In genomic region chr1:34750061-34751054, GRCm38 (mm10) we compare ENCODE assay signal across 8 mouse cellular contexts.
DNase-seq lines count a peak whose midpoint lies in the region; ATAC-seq and TF ChIP-seq lines count a peak whose summit lies in the region.

No protein-coding gene starts in this region.

- no peaks in the 10 kb centered on the region for H3K9me3 ChIP-seq in lung, embryonic 15.5 days
- no peaks in the 10 kb centered on the region for H3K9me3 ChIP-seq in forebrain, embryonic 14.5 days (replicated peaks; ENCODE audit: control insufficient read depth, low read length)
- H3K9me3 ChIP-seq in limb, embryonic 12.5 days, result no peaks in the 10 kb centered on the region

- peak; percentile 41; the same call in 1 of the 2 replicates for ATAC-seq in lung, embryonic 15.5 days (ENCODE audit: borderline replicate concordance, extremely low read depth, low FRiP score, low TSS enrichment)
- ATAC-seq in forebrain, embryonic 14.5 days, result peak; percentile 72
- no peak for ATAC-seq in limb, embryonic 12.5 days (ENCODE audit: insufficient number of reproducible peaks, insufficient read depth, low FRiP score, low TSS enrichment, low read depth)

- peak overlapping the region; percentile 93 for H3K4me2 ChIP-seq in lung, embryonic 15.5 days
- peak overlapping the region; percentile 97 for H3K4me2 ChIP-seq in forebrain, embryonic 14.5 days (ENCODE audit: low read length)
- H3K4me2 ChIP-seq in limb, embryonic 12.5 days, result peak overlapping the region; percentile 99

- no peak overlapping the region for H3K27ac ChIP-seq in lung, embryonic 15.5 days
- H3K27ac ChIP-seq in cerebellum, adult 2 months (ENCODE audit: insufficient read depth, low read length), result peak overlapping the region; percentile 86
- H3K27ac ChIP-seq in forebrain, embryonic 14.5 days (ENCODE audit: low read depth, low read length), result no peak overlapping the region
- no peak overlapping the region for H3K27ac ChIP-seq in limb, embryonic 12.5 days

- TF ChIP-seq CTCF in cerebellum, adult 2 months (IDR thresholded peaks at IDR 0.05; ENCODE audit: borderline replicate concordance, insufficient read depth, low read depth, low read length), result no peak

- H3K36me3 ChIP-seq in lung, embryonic 15.5 days, result no peaks in the 10 kb centered on the region
- no peaks in the 10 kb centered on the region for H3K36me3 ChIP-seq in forebrain, embryonic 14.5 days (ENCODE audit: control insufficient read depth, insufficient read depth, low read length)
- no peaks in the 10 kb centered on the region for H3K36me3 ChIP-seq in limb, embryonic 12.5 days

- DNase-seq in lung, adult 18-20 months, result no peak
- DNase-seq in cerebellum, adult 2 months, result peak; percentile 70 to 77
- DNase-seq in forebrain, embryonic 14.5 days (ENCODE audit: low spot score), result peak; percentile 49
- peak; percentile 61 for DNase-seq in retina, postnatal 1 day
- no peak for DNase-seq in urinary bladder, adult 2 months (ENCODE audit: low spot score)
- DNase-seq in c-Kit-positive CD71-positive TER-119-positive erythroid progenitor cells, embryonic 14.5 days (ENCODE audit: low spot score), result no peak

- H3K4me3 ChIP-seq in lung, embryonic 15.5 days, result peak overlapping the region; percentile 60
- peak overlapping the region; percentile 59 for H3K4me3 ChIP-seq in cerebellum, adult 2 months (replicated peaks; ENCODE audit: insufficient read depth, low read depth, low read length)
- peak overlapping the region; percentile 67 for H3K4me3 ChIP-seq in forebrain, embryonic 14.5 days (ENCODE audit: low read depth, low read length)
- peak overlapping the region; percentile 74 for H3K4me3 ChIP-seq in limb, embryonic 12.5 days (replicated peaks)

- under 1% methylated on average over 97 of the region's 108 CpGs for WGBS in lung, embryonic 15.5 days
- under 1% methylated on average over 100 of the region's 108 CpGs for WGBS in cerebellum, adult 2 months
- 1% methylated on average over 85 of the region's 108 CpGs for WGBS in forebrain, embryonic 14.5 days
- under 1% methylated on average over 100 of the region's 108 CpGs for WGBS in limb, embryonic 12.5 days

- TF ChIP-seq POLR2A in cerebellum, adult 2 months (IDR thresholded peaks at IDR 0.05; ENCODE audit: borderline replicate concordance, insufficient read depth, low read length), result peak; percentile 57; the same call in 1 of the 2 replicates

- H3K4me1 ChIP-seq in lung, embryonic 15.5 days, result peaks cover 11% of the 10 kb centered on the region
- H3K4me1 ChIP-seq in cerebellum, adult 2 months (ENCODE audit: control insufficient read depth, insufficient read depth, low read length), result peaks cover 21% of the 10 kb centered on the region; the same call in 1 of the 2 replicates
- 0 out of 2 replicates have a peak, but pooled peaks cover 11% of the 10 kb centered on the region for H3K4me1 ChIP-seq in forebrain, embryonic 14.5 days (ENCODE audit: control insufficient read depth, insufficient read depth, low read length)
- peaks cover 22% of the 10 kb centered on the region for H3K4me1 ChIP-seq in limb, embryonic 12.5 days (replicated peaks)

- H3K9ac ChIP-seq in lung, embryonic 15.5 days, result peak overlapping the region; percentile 49
- H3K9ac ChIP-seq in forebrain, embryonic 14.5 days (ENCODE audit: low read length), result peak overlapping the region; percentile 71
- H3K9ac ChIP-seq in limb, embryonic 12.5 days (replicated peaks), result peak overlapping the region; percentile 65

- peaks cover 53% of the 10 kb centered on the region for H3K27me3 ChIP-seq in lung, embryonic 15.5 days
- H3K27me3 ChIP-seq in cerebellum, adult 2 months (ENCODE audit: control insufficient read depth, insufficient read depth, low read length), result no peaks in the 10 kb centered on the region
- H3K27me3 ChIP-seq in forebrain, embryonic 14.5 days (replicated peaks; ENCODE audit: control insufficient read depth, insufficient read depth, low read length), result peaks cover 15% of the 10 kb centered on the region
- peaks cover 83% of the 10 kb centered on the region for H3K27me3 ChIP-seq in limb, embryonic 12.5 days

Comparison
In these comparisons a context has a peak if more than half of its experiments do, and no peak if none do; other contexts are left out.
1. DNase-seq: peak in cerebellum, adult 2 months (2 of 2), forebrain, embryonic 14.5 days (single experiment) and retina, postnatal 1 day (single experiment); none in lung, adult 18-20 months (0 of 2), urinary bladder, adult 2 months (single experiment) and c-Kit-positive CD71-positive TER-119-positive erythroid progenitor cells, embryonic 14.5 days (single experiment).
2. Peak in every context shown above with its lines, with median percentiles within 50 percentile points of each other: H3K4me2 ChIP-seq, H3K4me3 ChIP-seq and H3K9ac ChIP-seq.